Mouse (Mus musculus) CH12.LX (cell line): ENCODE measurements at regions not wholly inside any gene's neighbourhood (a gene's known extent, or its start where the extent isn't known, plus 50 kb on each side); places are given as distances from the start of the nearest gene placed in this dataset.

ENCODE experiments used
- BHLHE40 ChIP-seq: IDR thresholded peaks from 2 replicates; pipeline ENCODE4 v1.6.1; 2011; ENCODE audit warnings: mild to moderate bottlenecking, low read depth, low read length, improper control_type of control experiment
- CTCF ChIP-seq, 2 experiments: IDR thresholded peaks in 1 of 2; conservative IDR thresholded peaks in 1 of 2; 2 replicates each; pipeline ENCODE4 v1.5.1; 2011 to 2012; ENCODE audit warnings: low read depth in 2 of 2, low read length in 2 of 2, improper control_type of control experiment in 1 of 2, inconsistent platforms in 1 of 2, mild to moderate bottlenecking in 1 of 2, moderate library complexity in 1 of 2
- EP300 ChIP-seq: IDR thresholded peaks from 2 replicates; pipeline ENCODE4 v1.6.1; 2011; ENCODE audit warnings: low read length, improper control_type of control experiment
- KAT2A ChIP-seq: IDR thresholded peaks from 2 replicates; pipeline ENCODE4 v1.6.1; 2012; ENCODE audit warnings: low read length, improper control_type of control experiment, inconsistent platforms; ENCODE audit not compliant: insufficient replicate concordance
- MEF2A ChIP-seq: IDR thresholded peaks from 2 replicates; pipeline ENCODE4 v1.6.1; 2014; ENCODE audit warnings: low read depth, mild to moderate bottlenecking, inconsistent platforms, low read length, improper control_type of control experiment, borderline replicate concordance
- POLR2A ChIP-seq: IDR thresholded peaks from 2 replicates; pipeline ENCODE4 v1.6.1; 2011; ENCODE audit warnings: low read depth, mild to moderate bottlenecking, improper control_type of control experiment, low read length
- RCOR1 ChIP-seq: conservative IDR thresholded peaks from 2 replicates; pipeline ENCODE4 v1.6.1; 2012; ENCODE audit warnings: low read depth, mild to moderate bottlenecking, inconsistent platforms, low read length, improper control_type of control experiment
- SIN3A ChIP-seq: IDR thresholded peaks from 2 replicates; pipeline ENCODE4 v1.6.1; 2012; ENCODE audit warnings: low read length, improper control_type of control experiment, inconsistent platforms
- SMC3 ChIP-seq: IDR thresholded peaks from 2 replicates; pipeline ENCODE4 v1.6.1; 2011; ENCODE audit warnings: low read depth, low read length, improper control_type of control experiment
- TCF12 ChIP-seq: IDR thresholded peaks from 2 replicates; pipeline ENCODE4 v1.6.1; 2014; ENCODE audit warnings: low read depth, mild to moderate bottlenecking, inconsistent platforms, low read length, improper control_type of control experiment
- USF1 ChIP-seq: IDR thresholded peaks from 2 replicates; pipeline ENCODE4 v1.6.1; 2014; ENCODE audit warnings: low read depth, mild to moderate bottlenecking, inconsistent platforms, low read length, improper control_type of control experiment
- ZC3H11A ChIP-seq: IDR thresholded peaks from 2 replicates; pipeline ENCODE4 v1.6.1; 2012; ENCODE audit warnings: low read depth, mild to moderate bottlenecking, inconsistent platforms, low read length, improper control_type of control experiment

- TF ChIP-seq RCOR1 (no peak), EP300 (no peak), CTCF (conservative IDR thresholded peaks at IDR 0.05 in 1 of 2, IDR thresholded peaks at IDR 0.05 in 1 of 2; ENCODE audit: low read depth in 2 of 2, low read length in 2 of 2) (no peak), BHLHE40 (no peak), USF1 (no peak), MEF2A (no peak), TCF12 (no peak), POLR2A (no peak), ZC3H11A (no peak), SMC3 (no peak), SIN3A (no peak), KAT2A (no peak)
These were observed 215.9 kb downstream of the Pros1 start for GRCm38 (mm10) chr16:63069987-63070386.
